In genomic region chr8:115302484-115302883, GRCm38 (mm10) we compare ENCODE assay signal across 21 mouse cellular contexts.
A peak's percentile ranks its signal among the peaks of the same experiment; 100 is the strongest.
DNase-seq lines count a peak whose midpoint lies in the region; ATAC-seq and TF ChIP-seq lines count a peak whose summit lies in the region.
"Had no signal": no experiment of that assay in that cellular context is flagged by ENCODE, and none has a peak within 500 bp of the region (broad histone marks: within the 10 kb centered on the region; RNA-seq: fewer than 3 reads in every experiment).

No protein-coding gene starts in this region.

- no peak overlapping the region for H3K27ac ChIP-seq in forebrain, embryonic 14.5 days (ENCODE audit: low read depth, low read length)
- no peak overlapping the region for H3K27ac ChIP-seq in forebrain, embryonic 12.5 days
- no peak overlapping the region for H3K27ac ChIP-seq in liver, embryonic 12.5 days
- H3K27ac ChIP-seq: limb, embryonic 15.5 days; neural tube, embryonic 13.5 days had no signal

- TF ChIP-seq CTCF in brain, embryonic 14.5 days (IDR thresholded peaks at IDR 0.05; ENCODE audit: borderline replicate concordance, extremely low read depth, insufficient read depth, insufficient read length): no peak

- peaks cover 5% of the 10 kb centered on the region; the same call in 1 of the 2 replicates for H3K4me1 ChIP-seq in forebrain, embryonic 14.5 days (ENCODE audit: control insufficient read depth, insufficient read depth, low read length)
- peaks cover 20% of the 10 kb centered on the region for H3K4me1 ChIP-seq in forebrain, embryonic 12.5 days
- no peaks in the 10 kb centered on the region for H3K4me1 ChIP-seq in liver, embryonic 12.5 days

- H3K9me3 ChIP-seq in forebrain, embryonic 14.5 days (replicated peaks; ENCODE audit: control insufficient read depth, low read length): no peaks in the 10 kb centered on the region
- H3K9me3 ChIP-seq in forebrain, embryonic 12.5 days: no peaks in the 10 kb centered on the region
- no peaks in the 10 kb centered on the region for H3K9me3 ChIP-seq in liver, embryonic 12.5 days (replicated peaks)
- H3K9me3 ChIP-seq: limb, embryonic 15.5 days; neural tube, embryonic 13.5 days had no signal

- DNase-seq in forebrain, embryonic 14.5 days (ENCODE audit: low spot score): peak; percentile 29
- peak; percentile 9 to 18 for DNase-seq in layer of hippocampus, postnatal 10 days (ENCODE audit: low spot score in 2 of 2)
- DNase-seq in layer of hippocampus, adult 9-10 months (ENCODE audit: low spot score): no peak
- DNase-seq in brain, embryonic 14.5 days (ENCODE audit: low read depth): peak; percentile 69
- DNase-seq in retina, embryonic 14.5 days (ENCODE audit: low spot score): peak; percentile 34
- DNase-seq: cerebellum, postnatal 25 days; embryo, embryonic 11 days; gastrocnemius, postnatal 25 days; kidney, adult 9 months; kidney, postnatal 25 days; layer of hippocampus, postnatal 36 days; liver, postnatal 0 days; lung, postnatal 10 days; right cerebral cortex, postnatal 14 days; spleen, adult 18-20 months; thymus, postnatal 36 days had no signal

- no peak for TF ChIP-seq POLR2A in brain, embryonic 14.5 days (IDR thresholded peaks at IDR 0.05; ENCODE audit: borderline replicate concordance, extremely low read depth, insufficient read depth, insufficient read length, poor library complexity, severe bottlenecking)

- no peak overlapping the region for H3K4me2 ChIP-seq in forebrain, embryonic 14.5 days (ENCODE audit: low read length)
- H3K4me2 ChIP-seq in forebrain, embryonic 12.5 days: no peak overlapping the region
- H3K4me2 ChIP-seq in liver, embryonic 12.5 days: no peak overlapping the region
- H3K4me2 ChIP-seq: limb, embryonic 15.5 days; neural tube, embryonic 13.5 days had no signal

- no peak overlapping the region for H3K4me3 ChIP-seq in forebrain, embryonic 14.5 days (ENCODE audit: low read depth, low read length)
- no peak overlapping the region for H3K4me3 ChIP-seq in forebrain, embryonic 12.5 days (replicated peaks)
- no peak overlapping the region for H3K4me3 ChIP-seq in liver, embryonic 12.5 days
- H3K4me3 ChIP-seq: limb, embryonic 15.5 days; neural tube, embryonic 13.5 days had no signal

- H3K9ac ChIP-seq in forebrain, embryonic 14.5 days (ENCODE audit: low read length): no peak overlapping the region
- no peak overlapping the region for H3K9ac ChIP-seq in forebrain, embryonic 12.5 days
- H3K9ac ChIP-seq in liver, embryonic 12.5 days: no peak overlapping the region
- H3K9ac ChIP-seq: limb, embryonic 15.5 days; liver, postnatal 0 days; neural tube, embryonic 13.5 days had no signal

- WGBS in forebrain, embryonic 14.5 days: 14% methylated on average over 7 of the region's 7 CpGs
- WGBS in forebrain, embryonic 12.5 days: 25% methylated on average over 7 of the region's 7 CpGs
- WGBS in liver, embryonic 12.5 days (ENCODE audit: insufficient replicate concordance): 58% methylated on average over 7 of the region's 7 CpGs

- no peak for ATAC-seq in forebrain, embryonic 14.5 days
- no peak for ATAC-seq in forebrain, embryonic 12.5 days (ENCODE audit: low FRiP score)
- no peak for ATAC-seq in liver, embryonic 12.5 days
- ATAC-seq: inflammation-experienced regulatory T-cells, adult 6 months; liver, postnatal 0 days had no signal

- H3K27me3 ChIP-seq in forebrain, embryonic 14.5 days (replicated peaks; ENCODE audit: control insufficient read depth, insufficient read depth, low read length): no peaks in the 10 kb centered on the region
- peaks cover 4% of the 10 kb centered on the region for H3K27me3 ChIP-seq in forebrain, embryonic 12.5 days
- H3K27me3 ChIP-seq in liver, embryonic 12.5 days (replicated peaks): no peaks in the 10 kb centered on the region
- H3K27me3 ChIP-seq: limb, embryonic 15.5 days; neural tube, embryonic 13.5 days had no signal

- no peaks in the 10 kb centered on the region for H3K36me3 ChIP-seq in forebrain, embryonic 14.5 days (ENCODE audit: control insufficient read depth, insufficient read depth, low read length)
- no peaks in the 10 kb centered on the region for H3K36me3 ChIP-seq in forebrain, embryonic 12.5 days (replicated peaks)
- no peaks in the 10 kb centered on the region for H3K36me3 ChIP-seq in liver, embryonic 12.5 days
- H3K36me3 ChIP-seq: limb, embryonic 15.5 days; neural tube, embryonic 13.5 days had no signal
